Mouse (Mus musculus): Measurements from ENCODE around the gene Mindy4b-ps. TPM values are rescaled to one million over a fixed set of nuclear protein-coding genes. Genes with fewer than 3 reads are reported as not detected.

The Mindy4b-ps gene
- polyA plus RNA-seq, 1 experiment from 2014 or later, result not detected

- ATAC-seq (ENCODE audit: low FRiP score, low TSS enrichment), result no peak
- H3K9ac ChIP-seq (replicated peaks; ENCODE audit: low read length), result no peak overlapping the region
- H3K36me3 ChIP-seq (ENCODE audit: insufficient read depth, low read length), result no peaks in the 10 kb centered on the region
- H3K4me2 ChIP-seq (replicated peaks; ENCODE audit: low read depth, low read length), result no peak overlapping the region
- no peaks in the 10 kb centered on the region for H3K4me1 ChIP-seq (ENCODE audit: insufficient read depth, low read length)
- H3K4me3 ChIP-seq (ENCODE audit: low read length), result no peak overlapping the region
- no peaks in the 10 kb centered on the region for H3K27me3 ChIP-seq (ENCODE audit: insufficient read depth, low read length)
- no peaks in the 10 kb centered on the region for H3K9me3 ChIP-seq (ENCODE audit: low read length)
- H3K27ac ChIP-seq (ENCODE audit: low read length), result no peak overlapping the region
Observed at GRCm38 (mm10) chr3:58748724-58749123, 73.4 kb downstream of the Mindy4b-ps start.

GRCm38 (mm10) chr3:58747924-58748323, 74.2 kb downstream of the Mindy4b-ps start:
- H3K9ac ChIP-seq (replicated peaks; ENCODE audit: low read length), result no peak overlapping the region
- H3K27me3 ChIP-seq (ENCODE audit: insufficient read depth, low read length), result no peaks in the 10 kb centered on the region
- no peaks in the 10 kb centered on the region for H3K4me1 ChIP-seq (ENCODE audit: insufficient read depth, low read length)
- H3K9me3 ChIP-seq (ENCODE audit: low read length), result no peaks in the 10 kb centered on the region
- no peak overlapping the region for H3K4me3 ChIP-seq (ENCODE audit: low read length)
- H3K27ac ChIP-seq (ENCODE audit: low read length), result no peak overlapping the region
- ATAC-seq (ENCODE audit: low FRiP score, low TSS enrichment), result no peak
- H3K4me2 ChIP-seq (replicated peaks; ENCODE audit: low read depth, low read length), result no peak overlapping the region
- WGBS, result 79% methylated on average over 1 of the region's 1 CpGs
- H3K36me3 ChIP-seq (ENCODE audit: insufficient read depth, low read length), result no peaks in the 10 kb centered on the region

- no peak overlapping the region for H3K4me3 ChIP-seq (ENCODE audit: low read length)
- no peaks in the 10 kb centered on the region for H3K4me1 ChIP-seq (ENCODE audit: insufficient read depth, low read length)
- no peak for ATAC-seq (ENCODE audit: low FRiP score, low TSS enrichment)
- H3K27me3 ChIP-seq (ENCODE audit: insufficient read depth, low read length), result no peaks in the 10 kb centered on the region
- no peaks in the 10 kb centered on the region for H3K36me3 ChIP-seq (ENCODE audit: insufficient read depth, low read length)
- no peak overlapping the region for H3K4me2 ChIP-seq (replicated peaks; ENCODE audit: low read depth, low read length)
- no peak overlapping the region for H3K9ac ChIP-seq (replicated peaks; ENCODE audit: low read length)
- 75% methylated on average over 2 of the region's 2 CpGs for WGBS
- no peaks in the 10 kb centered on the region for H3K9me3 ChIP-seq (ENCODE audit: low read length)
- no peak overlapping the region for H3K27ac ChIP-seq (ENCODE audit: low read length)
Observed at GRCm38 (mm10) chr3:58739536-58739935, 82.6 kb downstream of the Mindy4b-ps start.

Other genes starting within 250 kb of the Mindy4b-ps start
- 24.3 and 27.3 TPM in 2 replicates for gene Selenot, start 245.7 kb downstream of the Mindy4b-ps start, polyA plus RNA-seq (2015; fragmentation: Nextera tagmentation; extraction: Ambion mirVana)
- gene Erich6, start 185.1 kb downstream of the Mindy4b-ps start, polyA plus RNA-seq (2015; fragmentation: Nextera tagmentation; extraction: Ambion mirVana), result not detected in 2 replicates
- 3.7 and 3.9 TPM in 2 replicates for gene Siah2, start 129.9 kb downstream of the Mindy4b-ps start, polyA plus RNA-seq (2015; fragmentation: Nextera tagmentation; extraction: Ambion mirVana)
- gene Clrn1, start 63.0 kb upstream of the Mindy4b-ps start, polyA plus RNA-seq (2015; fragmentation: Nextera tagmentation; extraction: Ambion mirVana), result 3.7 and 5.3 TPM in 2 replicates
- 2.1 and 2.3 TPM in 2 replicates for gene Med12l, start 183.5 kb upstream of the Mindy4b-ps start, polyA plus RNA-seq (2015; fragmentation: Nextera tagmentation; extraction: Ambion mirVana)

All from kidney, embryonic 16.5 days (tissue).